Mouse (Mus musculus): ENCODE results near the gene Olfm2.

Olfm2 gene

DNA sequence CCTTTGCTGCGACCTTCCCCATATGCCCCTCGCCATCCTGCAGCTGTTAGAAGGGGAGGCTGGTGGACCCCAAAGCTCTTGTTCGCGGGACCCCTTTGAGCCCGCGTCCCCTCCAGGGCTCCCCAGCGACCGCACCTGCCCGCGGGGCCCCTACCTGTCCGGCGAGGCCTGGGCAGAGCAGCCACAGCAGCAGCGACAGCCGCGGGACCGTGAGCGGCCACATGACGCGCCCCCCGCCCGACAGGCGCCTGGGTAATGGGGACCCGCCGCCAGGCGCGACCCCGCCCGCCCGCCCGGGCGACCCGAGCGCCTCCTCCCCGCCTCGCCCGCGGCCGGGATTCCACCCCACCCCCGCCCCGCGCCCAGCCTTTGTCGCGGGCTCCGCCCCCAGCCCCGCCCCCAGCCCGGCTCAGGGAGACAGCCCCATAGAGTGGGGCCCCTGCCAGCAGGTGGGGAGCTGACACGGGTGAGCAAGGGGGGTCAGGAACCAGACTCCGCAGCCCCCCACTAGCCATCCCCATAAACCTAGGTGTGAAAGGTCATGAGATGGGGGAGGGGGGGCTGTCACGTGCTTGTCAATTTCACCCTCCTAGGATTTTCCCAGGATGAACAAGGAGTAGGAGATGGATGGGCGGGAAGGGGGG, at the start of gene Olfm2:
TSS of gene Olfm2 (minus strand) at position 333 of the 644 bp plus-strand sequence.
- no peak for DNase-seq (ENCODE audit: low read depth in 1 of 2, low spot score in 2 of 2)

- no peak for DNase-seq (ENCODE audit: low read depth in 1 of 2, low spot score in 2 of 2)
These were observed 48.1 kb upstream of the Olfm2 start for GRCm38 (mm10) chr9:20794108-20794806.

DNA sequence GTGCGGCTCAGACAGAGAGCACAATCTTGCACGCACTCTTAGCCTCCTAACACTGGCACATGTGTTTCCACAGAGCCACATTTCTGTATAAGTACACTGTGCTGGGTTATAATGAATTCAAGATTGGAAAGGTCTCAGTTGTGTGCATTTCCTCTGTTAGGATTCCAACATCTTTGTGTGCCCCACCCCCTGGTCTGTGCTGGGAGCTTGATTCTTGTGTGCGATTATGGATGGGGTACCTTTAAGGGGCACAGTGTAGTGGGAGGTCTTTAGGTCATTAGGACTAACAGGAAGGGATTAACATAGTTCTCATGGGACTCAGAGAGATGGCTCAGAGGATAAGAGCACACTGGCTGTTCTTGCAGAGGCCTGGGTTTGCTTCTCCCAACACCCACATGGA, 44.2 kb upstream of the Olfm2 start:
- no peak for DNase-seq (ENCODE audit: low read depth in 1 of 2, low spot score in 2 of 2)

GRCm38 (mm10) chr9:20789651-20790050, 43.5 kb upstream of the Olfm2 start:
- no peak for DNase-seq (ENCODE audit: low read depth in 1 of 2, low spot score in 2 of 2)

- DNase-seq (ENCODE audit: low read depth in 1 of 2, low spot score in 2 of 2), result no peak
These were observed 41.8 kb upstream of the Olfm2 start for GRCm38 (mm10) chr9:20787992-20788391.

- no peak for DNase-seq (ENCODE audit: low read depth in 1 of 2, low spot score in 2 of 2)
These were observed 38.9 kb upstream of the Olfm2 start for GRCm38 (mm10) chr9:20785055-20785454.

GRCm38 (mm10) chr9:20781286-20781685, 35.1 kb upstream of the Olfm2 start:
- no peak for DNase-seq (ENCODE audit: low read depth in 1 of 2, low spot score in 2 of 2)

GRCm38 (mm10) chr9:20765274-20765673, 19.1 kb upstream of the Olfm2 start:
- no peak for DNase-seq (ENCODE audit: low read depth in 1 of 2, low spot score in 2 of 2)

GRCm38 (mm10) chr9:20763099-20763498, 16.9 kb upstream of the Olfm2 start:
- DNase-seq (ENCODE audit: low read depth in 1 of 2, low spot score in 2 of 2), result no peak

- no peak for DNase-seq (ENCODE audit: low read depth in 1 of 2, low spot score in 2 of 2)
These were observed 16.2 kb upstream of the Olfm2 start for GRCm38 (mm10) chr9:20762197-20762961.

GRCm38 (mm10) chr9:20761388-20761787, 15.2 kb upstream of the Olfm2 start:
- DNase-seq (ENCODE audit: low read depth in 1 of 2, low spot score in 2 of 2), result no peak

DNA sequence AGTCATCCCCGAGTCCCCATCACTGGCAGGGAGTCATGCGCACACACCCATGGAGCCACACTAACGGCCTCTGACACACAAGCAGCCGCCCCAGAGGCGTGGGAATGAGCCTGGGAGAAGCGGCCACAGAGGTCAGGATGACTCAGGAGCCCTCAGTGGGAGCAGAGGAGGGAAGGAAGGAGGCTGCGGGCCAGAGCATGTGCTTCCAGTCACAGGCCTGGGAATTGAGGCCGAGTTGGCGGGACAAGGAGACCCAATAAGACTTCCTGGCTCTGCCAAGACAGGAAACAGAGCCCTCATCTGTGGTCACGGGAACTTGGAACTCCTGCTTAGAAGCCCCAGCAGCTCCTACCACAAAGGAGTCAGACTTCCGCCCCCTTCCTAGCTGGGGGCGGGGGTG, 14.7 kb upstream of the Olfm2 start:
- DNase-seq (ENCODE audit: low read depth in 1 of 2, low spot score in 2 of 2), result no peak

- no peak for DNase-seq (ENCODE audit: low read depth in 1 of 2, low spot score in 2 of 2)
These were observed 12.7 kb upstream of the Olfm2 start for GRCm38 (mm10) chr9:20758896-20759295.

GRCm38 (mm10) chr9:20758243-20758642, 12.1 kb upstream of the Olfm2 start:
- no peak for DNase-seq (ENCODE audit: low read depth in 1 of 2, low spot score in 2 of 2)

DNA sequence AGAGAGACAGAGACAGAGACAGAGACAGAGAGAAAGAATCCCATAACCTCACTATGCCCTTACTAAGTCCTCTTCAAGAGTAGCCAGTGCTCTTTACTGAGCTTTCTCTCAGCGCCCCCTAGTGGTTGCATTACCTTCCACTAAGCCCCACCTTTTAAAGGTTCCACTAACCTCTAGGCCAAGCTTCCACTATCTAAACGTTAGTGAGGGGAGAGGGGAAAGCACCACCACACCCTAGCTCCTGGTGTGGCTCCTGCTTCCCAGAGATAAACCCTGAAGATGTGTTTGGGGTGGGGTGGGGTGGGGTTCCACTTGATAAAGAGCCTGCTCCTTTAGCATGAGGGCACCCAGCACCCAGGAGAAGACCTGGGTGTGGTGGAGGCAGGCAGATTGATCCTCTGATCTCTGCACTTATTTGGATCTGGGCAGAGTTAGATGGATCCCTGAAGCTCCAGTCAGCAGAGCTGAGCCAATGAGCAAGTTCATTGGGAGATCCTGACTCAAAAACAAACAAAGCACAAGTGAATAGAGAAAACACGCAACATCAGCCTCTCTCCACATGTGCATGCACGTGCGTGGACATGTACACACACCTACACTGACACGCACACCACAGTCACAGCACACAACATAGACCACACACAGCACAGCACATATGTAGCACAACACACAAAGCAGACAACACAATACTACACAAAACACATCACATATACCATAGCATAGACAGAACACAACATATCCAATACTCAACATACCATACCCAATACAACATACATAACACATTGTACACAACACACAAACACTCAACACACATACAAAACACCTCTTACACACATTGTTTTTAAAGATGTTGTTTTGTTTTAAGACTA, 11.2 kb upstream of the Olfm2 start:
- peak in 1 of 2 experiments; percentile 25 for DNase-seq (ENCODE audit: low read depth in 1 of 2, low spot score in 2 of 2)

DNA sequence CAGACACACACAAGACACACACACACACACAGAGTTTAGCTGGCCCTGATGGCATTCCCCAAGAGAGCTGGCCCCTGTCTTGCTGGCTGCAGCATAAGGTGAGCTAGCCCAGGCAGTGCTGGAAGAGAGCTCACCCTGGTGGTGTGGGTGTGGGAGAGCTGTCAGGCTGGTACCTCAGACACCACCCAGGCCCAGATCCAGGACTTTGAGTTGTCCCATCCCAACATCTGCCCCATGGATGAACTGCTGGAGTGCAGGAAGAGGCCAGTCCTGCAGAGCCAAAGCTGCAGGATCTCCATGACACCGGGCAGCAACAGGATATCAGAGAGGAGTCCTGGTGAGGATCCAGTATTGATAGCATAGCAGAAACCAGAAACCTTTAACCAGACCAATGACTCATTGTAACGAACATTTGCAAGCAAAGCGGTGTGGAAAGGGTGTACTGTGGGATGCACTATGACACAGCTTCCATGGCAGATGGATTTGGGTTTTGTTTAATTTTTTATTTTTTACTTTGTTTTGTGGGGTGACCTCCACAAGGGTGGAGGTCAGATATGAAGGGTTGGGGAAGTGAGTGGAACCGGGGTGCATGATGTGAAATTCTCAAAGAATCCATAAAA, 10.0 kb upstream of the Olfm2 start:
- no peak for DNase-seq (ENCODE audit: low read depth in 1 of 2, low spot score in 2 of 2)

DNA sequence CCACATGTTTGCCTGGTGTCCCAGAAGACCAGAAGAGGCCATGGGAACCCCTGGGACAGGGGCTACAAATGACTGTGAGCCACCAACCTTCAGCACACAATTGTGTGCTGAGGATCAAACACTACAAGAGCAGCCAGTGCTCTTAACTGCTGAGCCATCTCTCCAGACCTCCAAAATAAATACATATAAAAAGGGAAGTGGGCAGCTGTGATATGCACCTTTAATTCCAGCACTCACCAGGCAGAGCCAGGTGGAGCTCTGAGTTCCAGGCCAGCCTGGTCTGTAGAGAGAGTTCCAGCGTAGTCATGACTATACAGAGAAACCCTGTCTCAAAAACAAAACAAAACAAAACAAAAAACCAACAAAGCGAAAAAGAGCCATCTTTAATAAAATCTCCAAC, 8.2 kb upstream of the Olfm2 start:
- DNase-seq (ENCODE audit: low read depth in 1 of 2, low spot score in 2 of 2), result no peak

GRCm38 (mm10) chr9:20751477-20752029, 5.4 kb upstream of the Olfm2 start:
- DNase-seq (ENCODE audit: low read depth in 1 of 2, low spot score in 2 of 2), result no peak

DNA sequence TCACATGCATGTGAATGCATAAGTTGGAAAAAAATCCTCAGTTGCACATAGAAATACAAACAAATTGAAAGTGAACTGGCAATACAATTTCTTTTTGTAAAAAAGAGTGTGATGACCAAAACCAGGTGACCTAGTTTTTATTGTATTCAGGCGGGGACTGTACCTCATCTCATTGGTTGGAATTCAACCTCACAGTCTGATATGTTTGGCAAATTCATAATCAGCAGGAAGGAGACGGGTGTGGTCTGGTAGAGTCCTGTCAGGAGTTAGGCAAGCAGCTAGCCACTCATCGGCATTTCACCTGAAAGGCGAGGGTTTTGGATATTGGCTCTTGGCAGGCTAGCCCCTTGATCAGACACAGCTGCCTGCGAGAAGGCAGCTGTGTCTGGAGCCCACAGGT, 3.1 kb upstream of the Olfm2 start:
- DNase-seq (ENCODE audit: low read depth in 1 of 2, low spot score in 2 of 2), result no peak

- DNase-seq (ENCODE audit: low read depth in 1 of 2, low spot score in 2 of 2), result no peak
These were observed 2.4 kb upstream of the Olfm2 start for GRCm38 (mm10) chr9:20748540-20748939.
